Mouse (Mus musculus): ENCODE measurements around the gene Slc25a34. TPM values are rescaled to one million over a fixed set of nuclear protein-coding genes. Genes with fewer than 3 reads are reported as not detected.

Gene Slc25a34
- polyA plus RNA-seq, 1 experiment: 0.82 TPM

GRCm38 (mm10) chr4:141631250-141631649, 7.6 kb upstream of the Slc25a34 start:
- H3K27ac ChIP-seq (ENCODE audit: insufficient read depth, low read length): no peak overlapping the region
- no peaks in the 10 kb centered on the region for H3K36me3 ChIP-seq (ENCODE audit: control insufficient read depth, insufficient read depth, low read length, poor library complexity, severe bottlenecking)
- no peak overlapping the region for H3K4me3 ChIP-seq (ENCODE audit: low read depth, low read length)

DNA sequence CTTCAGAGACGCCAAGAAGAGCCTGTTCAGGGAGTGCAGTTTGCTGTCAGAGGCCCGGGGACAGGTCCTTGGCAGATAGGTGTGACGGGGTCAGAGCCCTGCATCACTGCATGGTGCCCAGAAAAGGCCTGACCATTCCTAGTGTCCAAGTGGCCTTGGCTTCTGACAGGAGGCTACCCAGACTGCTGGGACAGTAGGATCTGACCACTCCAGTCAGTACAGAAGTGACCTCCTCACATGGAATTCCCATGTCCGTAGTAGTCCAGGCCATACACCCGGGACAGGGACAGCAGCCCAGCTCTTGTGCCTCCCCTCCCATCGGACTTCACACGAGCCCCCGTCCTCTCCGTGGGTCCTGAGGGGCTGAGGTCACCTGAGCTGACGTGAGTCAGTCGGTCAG, 6.4 kb upstream of the Slc25a34 start:
- TF ChIP-seq CTCF (IDR thresholded peaks at IDR 0.05; ENCODE audit: low read depth, low read length): no peak
- TF ChIP-seq POLR2A (IDR thresholded peaks at IDR 0.05; ENCODE audit: insufficient read depth, low read length): no peak
- no peak for TF ChIP-seq EP300 (IDR thresholded peaks at IDR 0.05; ENCODE audit: insufficient read depth, low read depth, low read length)
- Histone ChIP-seq H3K27me3 (ENCODE audit: control insufficient read depth, insufficient read depth, low read length, poor library complexity, severe bottlenecking) (no peaks in the 10 kb centered on the region), H3K9ac (ENCODE audit: low read depth, poor library complexity, severe bottlenecking) (no peak overlapping the region), H3K27ac (ENCODE audit: insufficient read depth, low read length) (no peak overlapping the region), H3K4me1 (ENCODE audit: control insufficient read depth, insufficient read depth, low read length) (peaks cover 2% of the 10 kb centered on the region), H3K9me3 (replicated peaks; ENCODE audit: control insufficient read depth, insufficient read depth, low read length, poor library complexity, severe bottlenecking) (no peaks in the 10 kb centered on the region), H3K4me3 (ENCODE audit: low read depth, low read length) (no peak overlapping the region), H3K36me3 (ENCODE audit: control insufficient read depth, insufficient read depth, low read length, poor library complexity, severe bottlenecking) (no peaks in the 10 kb centered on the region)

More at GRCm38 (mm10) chr4:141631250-141631649, 7.6 kb upstream of the Slc25a34 start:
- Histone ChIP-seq H3K9ac (ENCODE audit: low read depth, poor library complexity, severe bottlenecking) (no peak overlapping the region), H3K4me1 (ENCODE audit: control insufficient read depth, insufficient read depth, low read length) (no peaks in the 10 kb centered on the region), H3K9me3 (replicated peaks; ENCODE audit: control insufficient read depth, insufficient read depth, low read length, poor library complexity, severe bottlenecking) (no peaks in the 10 kb centered on the region), H3K27me3 (ENCODE audit: control insufficient read depth, insufficient read depth, low read length, poor library complexity, severe bottlenecking) (no peaks in the 10 kb centered on the region)
- TF ChIP-seq POLR2A (IDR thresholded peaks at IDR 0.05; ENCODE audit: insufficient read depth, low read length) (no peak), EP300 (IDR thresholded peaks at IDR 0.05; ENCODE audit: insufficient read depth, low read depth, low read length) (no peak), CTCF (IDR thresholded peaks at IDR 0.05; ENCODE audit: low read depth, low read length) (no peak)

- no peaks in the 10 kb centered on the region for H3K27me3 ChIP-seq (ENCODE audit: control insufficient read depth, insufficient read depth, low read length, poor library complexity, severe bottlenecking)
- no peaks in the 10 kb centered on the region for H3K36me3 ChIP-seq (ENCODE audit: control insufficient read depth, insufficient read depth, low read length, poor library complexity, severe bottlenecking)
- no peak for TF ChIP-seq EP300 (IDR thresholded peaks at IDR 0.05; ENCODE audit: insufficient read depth, low read depth, low read length)
- TF ChIP-seq CTCF (IDR thresholded peaks at IDR 0.05; ENCODE audit: low read depth, low read length): no peak
- no peak for TF ChIP-seq POLR2A (IDR thresholded peaks at IDR 0.05; ENCODE audit: insufficient read depth, low read length)
- H3K4me1 ChIP-seq (ENCODE audit: control insufficient read depth, insufficient read depth, low read length): peaks cover 3% of the 10 kb centered on the region
- peak overlapping the region; percentile 10; the same call in 1 of the 2 replicates for H3K4me3 ChIP-seq (ENCODE audit: low read depth, low read length)
- H3K27ac ChIP-seq (ENCODE audit: insufficient read depth, low read length): no peak overlapping the region
- no peaks in the 10 kb centered on the region for H3K9me3 ChIP-seq (replicated peaks; ENCODE audit: control insufficient read depth, insufficient read depth, low read length, poor library complexity, severe bottlenecking)
- peak overlapping the region; percentile 27; the same call in 1 of the 2 replicates for H3K9ac ChIP-seq (ENCODE audit: low read depth, poor library complexity, severe bottlenecking)
Measured at GRCm38 (mm10) chr4:141628661-141629060, 5.0 kb upstream of the Slc25a34 start.

- H3K9me3 ChIP-seq (replicated peaks; ENCODE audit: control insufficient read depth, insufficient read depth, low read length, poor library complexity, severe bottlenecking): no peaks in the 10 kb centered on the region
- H3K36me3 ChIP-seq (ENCODE audit: control insufficient read depth, insufficient read depth, low read length, poor library complexity, severe bottlenecking): no peaks in the 10 kb centered on the region
- peaks cover 3% of the 10 kb centered on the region for H3K4me1 ChIP-seq (ENCODE audit: control insufficient read depth, insufficient read depth, low read length)
- TF ChIP-seq EP300 (IDR thresholded peaks at IDR 0.05; ENCODE audit: insufficient read depth, low read depth, low read length): no peak
- H3K4me3 ChIP-seq (ENCODE audit: low read depth, low read length): no peak overlapping the region
- H3K9ac ChIP-seq (ENCODE audit: low read depth, poor library complexity, severe bottlenecking): no peak overlapping the region
- H3K27ac ChIP-seq (ENCODE audit: insufficient read depth, low read length): no peak overlapping the region
- H3K27me3 ChIP-seq (ENCODE audit: control insufficient read depth, insufficient read depth, low read length, poor library complexity, severe bottlenecking): no peaks in the 10 kb centered on the region
Measured at GRCm38 (mm10) chr4:141627502-141627901, 3.9 kb upstream of the Slc25a34 start.

- H3K9me3 ChIP-seq (replicated peaks; ENCODE audit: control insufficient read depth, insufficient read depth, low read length, poor library complexity, severe bottlenecking): no peaks in the 10 kb centered on the region
- peaks cover 3% of the 10 kb centered on the region for H3K4me1 ChIP-seq (ENCODE audit: control insufficient read depth, insufficient read depth, low read length)
- no peak overlapping the region for H3K27ac ChIP-seq (ENCODE audit: insufficient read depth, low read length)
- no peaks in the 10 kb centered on the region for H3K27me3 ChIP-seq (ENCODE audit: control insufficient read depth, insufficient read depth, low read length, poor library complexity, severe bottlenecking)
- TF ChIP-seq POLR2A (IDR thresholded peaks at IDR 0.05; ENCODE audit: insufficient read depth, low read length) (no peak), EP300 (IDR thresholded peaks at IDR 0.05; ENCODE audit: insufficient read depth, low read depth, low read length) (no peak), CTCF (IDR thresholded peaks at IDR 0.05; ENCODE audit: low read depth, low read length) (no peak)
- no peak overlapping the region for H3K4me3 ChIP-seq (ENCODE audit: low read depth, low read length)
- no peak overlapping the region for H3K9ac ChIP-seq (ENCODE audit: low read depth, poor library complexity, severe bottlenecking)
- no peaks in the 10 kb centered on the region for H3K36me3 ChIP-seq (ENCODE audit: control insufficient read depth, insufficient read depth, low read length, poor library complexity, severe bottlenecking)
Measured at GRCm38 (mm10) chr4:141625774-141626550, 2.3 kb upstream of the Slc25a34 start.

DNA sequence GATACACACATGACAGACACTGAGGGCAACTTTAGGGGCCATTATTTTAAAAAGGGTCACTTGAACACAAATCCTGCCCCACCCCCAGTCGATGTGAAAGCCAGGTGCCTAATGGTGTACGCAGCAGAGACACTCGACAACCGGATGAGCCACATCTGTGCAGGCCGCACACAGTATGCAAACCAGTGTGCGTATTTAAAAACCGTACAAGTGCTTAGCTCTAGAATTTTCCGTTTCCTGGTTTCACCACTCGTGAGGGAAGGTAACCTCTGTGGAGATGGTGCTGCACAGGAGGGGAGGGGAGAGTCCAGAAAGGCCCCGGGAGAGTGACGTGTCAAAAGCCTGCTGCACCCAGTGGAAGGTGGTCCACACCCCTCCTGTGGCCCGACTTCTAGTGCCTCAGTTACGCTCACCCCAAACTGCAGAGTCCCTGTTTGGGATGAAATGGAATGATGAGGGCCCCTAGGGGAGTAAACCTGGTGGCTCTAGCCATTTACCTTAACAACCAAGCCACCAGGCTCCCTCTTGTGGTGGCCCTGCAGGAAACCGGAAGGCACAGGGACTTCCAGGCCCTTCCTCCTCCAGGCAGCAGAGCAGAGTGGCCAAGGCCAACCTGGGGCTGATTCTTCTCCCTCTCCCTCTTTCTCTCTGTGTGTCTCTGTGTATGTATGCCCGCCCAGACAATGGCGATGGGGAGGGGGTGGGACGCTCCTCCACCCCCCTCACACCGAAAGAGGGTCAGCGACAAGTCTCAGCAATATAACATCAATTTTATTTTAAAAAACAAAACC, 1.6 kb upstream of the Slc25a34 start:
- H3K4me3 ChIP-seq (ENCODE audit: low read depth, low read length): no peak overlapping the region
- H3K27me3 ChIP-seq (ENCODE audit: control insufficient read depth, insufficient read depth, low read length, poor library complexity, severe bottlenecking): no peaks in the 10 kb centered on the region
- no peaks in the 10 kb centered on the region for H3K36me3 ChIP-seq (ENCODE audit: control insufficient read depth, insufficient read depth, low read length, poor library complexity, severe bottlenecking)
- peaks cover 3% of the 10 kb centered on the region for H3K4me1 ChIP-seq (ENCODE audit: control insufficient read depth, insufficient read depth, low read length)
- H3K9me3 ChIP-seq (replicated peaks; ENCODE audit: control insufficient read depth, insufficient read depth, low read length, poor library complexity, severe bottlenecking): no peaks in the 10 kb centered on the region
- TF ChIP-seq EP300 (IDR thresholded peaks at IDR 0.05; ENCODE audit: insufficient read depth, low read depth, low read length): no peak
- TF ChIP-seq CTCF (IDR thresholded peaks at IDR 0.05; ENCODE audit: low read depth, low read length): peak; percentile 71
- TF ChIP-seq POLR2A (IDR thresholded peaks at IDR 0.05; ENCODE audit: insufficient read depth, low read length): no peak
- no peak overlapping the region for H3K9ac ChIP-seq (ENCODE audit: low read depth, poor library complexity, severe bottlenecking)
- no peak overlapping the region for H3K27ac ChIP-seq (ENCODE audit: insufficient read depth, low read length)
